Mouse (Mus musculus): ENCODE results near the gene Chst5. TPM values are rescaled to one million over a fixed set of nuclear protein-coding genes. Genes with fewer than 3 reads are reported as not detected.

Gene Chst5
- total RNA-seq, 2 experiments from 2014 or later: 0.44 to 0.79 TPM

DNA sequence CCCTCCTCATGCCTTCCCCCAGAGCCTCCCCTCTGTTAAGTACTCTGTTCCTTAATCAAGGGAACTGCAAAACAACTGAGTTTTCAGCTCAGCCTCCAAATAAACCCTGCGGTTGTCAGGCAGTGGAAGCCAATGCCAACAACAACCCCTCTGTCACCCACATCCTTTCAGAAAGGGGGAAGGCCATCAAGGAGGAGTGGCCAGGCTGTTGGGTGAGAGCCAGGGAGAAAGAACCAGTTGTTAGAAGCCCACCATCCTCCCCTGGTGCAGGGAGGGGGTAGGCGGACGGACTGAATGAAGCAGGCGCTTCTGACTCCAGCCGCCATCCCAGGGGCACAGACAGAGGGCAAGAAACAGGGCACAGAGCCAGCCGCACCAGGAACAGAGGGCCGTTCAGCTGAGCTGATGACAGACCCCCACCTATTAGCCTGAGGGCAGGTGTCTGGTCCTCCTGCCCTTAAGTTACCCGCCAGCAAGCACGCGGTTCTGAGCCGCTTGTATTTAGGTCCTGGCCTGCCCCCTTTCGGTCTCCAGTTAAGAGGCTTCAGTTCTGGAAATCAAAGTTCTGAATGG is 2.7 kb upstream of the Chst5 start:
- TF ChIP-seq CTCF (conservative IDR thresholded peaks at IDR 0.05): peak; percentile 74
- H3K27ac ChIP-seq: peak overlapping the region; percentile 15
- no peak overlapping the region for H3K4me3 ChIP-seq
- peak in 1 of 2 experiments; percentile 44 for DNase-seq (ENCODE audit: low spot score in 2 of 2)

DNA sequence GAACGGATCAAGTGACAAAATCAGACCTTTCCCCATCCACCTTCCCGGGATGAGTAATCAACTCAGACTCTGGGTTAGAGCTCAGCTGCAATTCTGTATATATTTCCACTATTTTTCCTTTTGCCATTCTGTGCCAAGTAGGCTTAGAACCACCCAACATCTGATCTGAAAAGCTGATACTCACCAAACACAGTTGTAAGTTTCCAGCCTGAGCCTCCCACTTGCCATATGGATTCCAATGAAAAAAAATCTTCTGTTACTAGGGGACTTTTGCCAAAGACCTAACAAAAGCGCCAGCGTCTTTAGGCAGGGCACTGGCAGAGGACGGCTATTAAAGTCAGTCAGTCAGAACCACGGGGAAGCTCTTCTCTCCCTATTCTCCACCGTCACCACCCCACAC is 1.3 kb upstream of the Chst5 start:
- H3K4me3 ChIP-seq: no peak overlapping the region
- DNase-seq (ENCODE audit: low spot score in 2 of 2): peak; percentile 60 to 65
- no peak for TF ChIP-seq CTCF (conservative IDR thresholded peaks at IDR 0.05)
- no peak overlapping the region for H3K27ac ChIP-seq

DNA sequence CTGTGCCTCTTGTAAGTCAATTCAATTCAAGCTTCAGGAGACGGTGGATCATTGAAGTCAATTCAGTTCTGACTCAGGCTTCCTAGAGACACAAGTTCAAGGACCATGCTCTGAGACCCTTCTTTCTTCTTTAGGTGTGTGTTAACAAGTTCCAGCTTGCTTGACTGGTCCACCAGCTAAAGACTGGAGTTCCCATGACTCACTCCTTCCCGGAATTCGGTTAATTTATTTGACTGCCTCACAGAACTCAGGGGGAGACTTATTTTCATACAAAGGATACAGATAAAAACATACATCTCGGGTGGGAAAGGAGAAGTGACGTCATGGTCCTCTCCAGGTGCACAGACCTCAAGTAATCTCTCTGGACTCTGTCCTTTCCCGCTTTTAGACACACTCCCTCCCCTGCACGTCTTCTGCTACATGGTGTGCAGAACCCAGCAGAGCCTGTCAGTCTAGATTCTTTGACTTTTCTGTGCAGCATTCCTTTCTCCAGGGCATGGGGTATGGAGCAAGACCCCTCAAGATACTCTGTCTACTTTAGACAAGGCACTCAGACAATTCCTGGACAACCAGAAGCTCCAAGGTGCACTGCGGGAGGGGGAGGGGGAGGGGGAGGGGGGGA is 4.6 kb downstream of the Chst5 start:
- Histone ChIP-seq H3K4me3 (no peak overlapping the region), H3K27ac (no peak overlapping the region)
- DNase-seq (ENCODE audit: low spot score in 2 of 2): no peak
- TF ChIP-seq CTCF (conservative IDR thresholded peaks at IDR 0.05): no peak

DNA sequence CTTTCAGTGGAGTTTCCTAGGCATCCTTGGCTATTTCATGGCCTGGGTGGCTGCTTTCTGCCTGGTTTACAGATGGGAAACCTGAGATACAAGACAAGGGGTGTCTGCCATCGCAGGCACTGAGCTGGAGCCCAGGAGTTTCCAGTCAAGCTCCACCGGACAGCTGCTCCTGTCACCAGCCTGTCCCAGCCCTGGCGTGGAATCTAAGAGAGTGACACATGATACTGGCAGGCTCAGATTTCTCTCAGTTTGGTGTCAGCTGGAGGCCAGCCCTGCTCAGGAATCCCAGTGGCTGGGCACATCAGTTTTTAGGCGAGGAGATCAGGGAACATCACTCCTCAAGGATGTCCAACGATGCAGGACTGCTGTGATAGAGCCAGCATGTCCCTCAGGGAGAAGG is 8.2 kb downstream of the Chst5 start:
- Histone ChIP-seq H3K4me3 (no peak overlapping the region), H3K27ac (no peak overlapping the region)
- no peak for DNase-seq (ENCODE audit: low spot score in 2 of 2)
- TF ChIP-seq CTCF (conservative IDR thresholded peaks at IDR 0.05): no peak

DNA sequence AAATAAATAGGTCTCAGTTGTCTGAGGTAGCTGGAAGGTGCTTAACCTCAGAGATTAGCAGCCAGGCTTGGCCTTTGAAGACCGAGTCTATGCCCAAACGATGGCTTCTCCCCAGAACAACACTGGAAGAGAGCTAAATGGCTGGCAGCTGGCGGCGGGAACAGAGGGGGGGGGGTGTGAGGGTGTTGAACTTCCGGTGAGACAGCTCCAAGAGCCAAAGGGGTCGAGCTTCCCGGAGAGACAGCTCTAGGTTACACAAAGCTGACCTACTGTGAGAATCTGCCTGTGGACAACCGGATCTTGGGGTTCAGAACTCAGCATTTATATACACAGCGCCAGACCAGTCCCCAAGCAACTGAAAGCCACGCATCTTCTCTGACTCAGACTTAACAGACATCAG is 11.7 kb downstream of the Chst5 start:
- DNase-seq (ENCODE audit: low spot score in 2 of 2): no peak
- no peak for TF ChIP-seq CTCF (conservative IDR thresholded peaks at IDR 0.05)
- Histone ChIP-seq H3K27ac (no peak overlapping the region), H3K4me3 (no peak overlapping the region)

DNA sequence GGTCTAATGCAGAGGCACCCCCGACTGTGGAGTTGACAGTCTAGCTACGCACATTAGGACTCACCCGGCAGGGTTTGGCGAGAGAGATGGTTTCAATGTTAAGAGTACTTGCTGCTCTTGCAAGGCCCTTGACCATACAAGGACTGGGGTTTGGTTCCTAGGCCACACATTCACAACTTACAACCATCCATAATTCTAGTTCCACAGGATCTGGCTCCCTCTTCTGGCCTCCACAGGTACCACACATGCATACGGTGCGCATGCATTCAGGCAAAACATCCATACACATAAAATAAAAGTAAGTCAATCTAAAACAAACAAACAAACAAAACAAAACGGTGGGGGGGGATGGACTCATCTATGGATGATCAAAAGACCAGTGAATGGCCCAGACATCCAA is 15.3 kb downstream of the Chst5 start:
- TF ChIP-seq CTCF (conservative IDR thresholded peaks at IDR 0.05): peak; percentile 40
- DNase-seq (ENCODE audit: low spot score in 2 of 2): no peak
- H3K4me3 ChIP-seq: no peak overlapping the region
- no peak overlapping the region for H3K27ac ChIP-seq

DNA sequence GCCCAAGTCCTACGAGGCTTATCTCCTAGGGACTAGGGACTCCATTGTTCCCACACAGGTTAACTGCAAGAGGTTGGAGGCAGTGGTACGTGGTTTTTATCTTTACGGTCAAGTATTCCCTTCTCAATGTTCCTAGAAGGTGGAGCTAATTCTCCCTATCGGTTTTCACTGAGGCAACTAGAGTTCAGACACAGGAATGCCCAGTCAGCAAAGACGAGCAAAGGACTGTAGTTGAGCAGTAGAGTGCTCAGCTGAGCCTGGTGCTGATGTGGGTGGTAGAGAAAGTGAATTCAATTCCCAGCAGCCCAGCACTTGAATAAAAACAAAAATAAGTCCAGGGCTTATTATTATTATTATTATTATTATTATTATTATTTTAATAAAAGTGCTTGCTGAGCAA is 17.6 kb downstream of the Chst5 start:
- Histone ChIP-seq H3K27ac (no peak overlapping the region), H3K4me3 (no peak overlapping the region)
- no peak for TF ChIP-seq CTCF (conservative IDR thresholded peaks at IDR 0.05)
- no peak for DNase-seq (ENCODE audit: low spot score in 2 of 2)

DNA sequence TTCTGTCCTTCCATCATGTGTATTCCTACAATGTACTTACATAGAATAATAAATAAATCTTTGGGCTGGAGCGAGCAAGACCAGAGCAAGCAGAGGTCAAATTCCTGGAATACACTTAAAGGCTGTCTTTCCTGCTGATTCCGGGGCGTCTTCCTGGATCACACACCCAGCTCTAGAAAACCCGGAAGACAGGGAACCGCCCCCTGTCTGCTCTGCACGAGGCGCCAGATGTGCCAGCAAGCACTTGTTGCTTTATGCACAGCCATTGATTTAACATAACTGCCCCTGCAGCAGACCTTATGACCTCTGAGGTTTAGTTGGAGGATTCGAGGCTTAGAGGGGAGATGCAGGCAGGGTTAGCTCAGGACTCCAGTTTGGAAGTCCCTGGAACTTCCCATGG is 18.3 kb downstream of the Chst5 start:
- Histone ChIP-seq H3K4me3 (no peak overlapping the region), H3K27ac (no peak overlapping the region)
- DNase-seq (ENCODE audit: low spot score in 2 of 2): no peak
- TF ChIP-seq CTCF (conservative IDR thresholded peaks at IDR 0.05): no peak

DNA sequence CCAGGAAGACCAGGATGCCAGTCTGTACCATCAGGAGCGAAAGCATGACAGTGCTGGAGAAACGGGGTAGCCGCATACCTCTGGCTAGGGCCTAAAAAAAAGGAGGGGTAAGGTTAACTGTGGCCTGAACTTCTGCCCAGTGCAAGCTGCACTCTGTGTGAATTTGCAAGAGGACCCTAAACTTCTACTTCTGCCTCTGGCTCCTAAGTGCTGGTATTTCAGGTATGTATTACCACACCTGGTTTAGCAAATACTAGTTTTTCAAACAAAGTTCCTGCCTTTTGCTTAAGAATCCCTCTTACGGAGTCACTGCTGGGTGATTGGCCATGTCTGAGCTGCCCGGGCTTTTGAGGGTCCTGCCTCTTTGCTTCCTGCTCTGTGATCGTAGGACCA is 19.3 kb downstream of the Chst5 start:
- no peak for TF ChIP-seq CTCF (conservative IDR thresholded peaks at IDR 0.05)
- Histone ChIP-seq H3K27ac (no peak overlapping the region), H3K4me3 (no peak overlapping the region)
- DNase-seq (ENCODE audit: low spot score in 2 of 2): no peak

DNA sequence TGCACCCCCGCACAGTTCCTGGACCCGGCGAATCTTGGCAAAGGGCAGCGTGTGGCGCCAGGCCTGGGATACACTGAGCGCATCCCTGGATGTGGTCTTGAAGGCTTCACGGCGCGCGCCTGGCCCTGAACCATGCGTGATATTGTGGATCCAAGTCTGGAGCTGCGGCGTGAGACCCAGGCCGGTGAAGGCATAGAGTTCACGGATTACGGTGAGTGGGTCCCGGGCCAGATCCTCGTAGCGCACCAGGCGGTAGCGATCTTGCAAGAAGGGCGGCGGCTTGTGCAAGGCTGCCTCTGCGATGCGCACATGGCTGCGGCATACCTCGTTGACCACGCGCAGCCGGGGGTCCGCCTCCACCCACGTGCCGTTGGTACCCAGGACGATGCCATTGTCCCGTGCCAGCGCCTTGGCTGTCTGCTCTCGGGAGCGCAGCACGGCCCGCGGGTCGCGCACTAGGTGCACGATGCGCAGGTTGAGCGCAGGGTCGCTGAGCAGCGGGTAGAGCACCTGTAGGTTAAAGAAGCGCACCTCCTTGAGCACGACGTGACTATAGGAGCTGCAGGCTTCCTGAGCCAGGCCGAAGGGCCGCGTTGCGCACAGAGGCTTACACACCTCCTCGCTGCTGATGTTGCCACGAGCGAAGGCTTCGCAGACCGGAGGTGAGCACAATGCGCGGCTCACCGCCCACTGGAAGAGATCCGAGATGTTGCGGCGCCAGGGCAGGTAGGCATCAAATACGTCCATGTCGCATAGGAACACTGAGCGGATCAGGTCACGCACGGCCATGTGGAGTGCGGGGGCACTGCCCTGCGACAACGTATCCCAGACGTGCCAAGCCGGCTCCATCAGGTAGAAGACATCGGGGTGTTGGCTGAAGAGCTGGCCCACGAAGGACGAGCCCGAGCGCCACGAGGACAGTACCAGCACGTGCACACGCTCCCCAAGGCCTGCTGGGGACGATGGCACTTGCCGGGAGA is 20.0 kb downstream of the Chst5 start:
- no peak for TF ChIP-seq CTCF (conservative IDR thresholded peaks at IDR 0.05)
- Histone ChIP-seq H3K27ac (no peak overlapping the region), H3K4me3 (peak overlapping the region; percentile 54)
- no peak for DNase-seq (ENCODE audit: low spot score in 2 of 2)

DNA sequence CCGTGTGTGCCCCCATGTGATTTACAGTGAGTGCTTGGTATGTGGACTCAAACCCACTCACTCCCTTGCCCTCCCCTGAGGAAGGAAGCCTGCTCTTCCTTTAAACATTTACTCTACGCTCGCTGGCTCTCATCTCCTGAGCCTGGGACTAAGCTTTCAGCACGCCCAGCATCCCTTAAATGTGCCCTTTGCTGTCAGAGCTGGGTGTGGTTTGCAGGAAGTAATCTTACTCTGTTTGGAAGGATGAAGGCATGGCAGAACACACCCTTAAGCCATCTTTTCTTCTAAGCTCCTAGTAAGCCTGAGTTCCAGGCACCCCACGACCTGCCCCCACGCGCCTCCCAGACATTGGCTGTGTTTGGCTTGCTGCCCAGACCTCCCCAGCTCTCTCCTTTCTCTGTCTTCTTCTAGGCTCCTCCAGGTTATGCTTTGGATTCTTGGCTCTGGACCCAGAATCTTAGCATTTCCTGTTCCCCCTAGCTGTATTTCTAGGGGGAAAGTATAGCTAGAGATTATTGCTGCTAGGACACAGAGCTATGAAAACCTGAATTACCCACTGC is 22.1 kb downstream of the Chst5 start:
- Histone ChIP-seq H3K4me3 (no peak overlapping the region), H3K27ac (no peak overlapping the region)
- DNase-seq (ENCODE audit: low spot score in 2 of 2): no peak
- TF ChIP-seq CTCF (conservative IDR thresholded peaks at IDR 0.05): no peak

DNA sequence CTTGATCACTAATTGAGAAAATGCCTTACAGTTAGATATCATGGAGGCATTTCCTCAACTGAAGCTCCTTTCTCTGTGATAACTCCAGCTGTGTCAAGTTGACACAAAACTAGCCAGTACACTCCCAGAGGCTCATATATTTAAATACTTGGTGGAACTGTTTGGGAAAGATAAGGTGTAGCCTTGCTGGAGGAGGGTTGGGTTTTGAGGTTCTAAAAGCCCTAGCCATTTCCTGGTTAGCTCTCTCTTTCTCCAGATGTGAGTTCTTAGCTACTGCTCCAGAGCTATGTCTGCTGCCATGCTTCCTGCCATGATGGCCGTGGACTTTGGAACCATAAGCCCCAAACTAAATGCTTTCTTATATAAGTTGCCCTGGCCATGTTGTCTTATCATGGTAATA is 22.8 kb downstream of the Chst5 start:
- TF ChIP-seq CTCF (conservative IDR thresholded peaks at IDR 0.05): no peak
- Histone ChIP-seq H3K4me3 (no peak overlapping the region), H3K27ac (no peak overlapping the region)
- no peak for DNase-seq (ENCODE audit: low spot score in 2 of 2)

DNA sequence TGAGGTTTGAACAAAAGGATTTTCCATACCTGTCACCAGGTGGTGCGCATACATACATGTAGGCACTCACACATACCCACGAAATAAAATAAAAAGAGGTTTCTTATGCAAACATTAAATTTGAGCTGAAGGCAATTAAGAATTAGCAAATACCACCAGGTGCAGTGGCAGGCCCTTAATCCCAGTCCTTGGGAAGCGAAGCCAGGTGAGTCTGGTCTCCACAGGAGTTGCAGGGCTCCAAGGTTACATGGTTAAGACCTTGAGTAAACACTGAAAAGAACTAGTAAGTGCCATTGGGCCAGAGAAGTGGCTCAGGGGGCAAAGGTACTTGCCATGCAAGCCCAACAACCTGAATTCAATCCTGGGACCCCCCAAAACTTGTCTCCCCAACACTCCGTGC is 26.6 kb downstream of the Chst5 start:
- Histone ChIP-seq H3K4me3 (no peak overlapping the region), H3K27ac (no peak overlapping the region)
- DNase-seq (ENCODE audit: low spot score in 2 of 2): no peak
- TF ChIP-seq CTCF (conservative IDR thresholded peaks at IDR 0.05): no peak

Measured in layer of hippocampus, adult 2 months (tissue).